Mouse (Mus musculus) Patski (cell line): ENCODE measurements around the gene 4933416C03Rik. TPM values are rescaled to one million over a fixed set of nuclear protein-coding genes. Genes with fewer than 3 reads are reported as not detected.

Experiments used
- ATAC-seq: fragments of 100-300 bp; one replicate; pipeline ENCODE4 v1.8.0; 2021
- CTCF ChIA-PET: fragments of 350-600 bp; sonication (Branson Sonifier 250); formaldehyde crosslinking; loops from one replicate; lab custom pipeline; 2022; ENCODE audit warnings: inconsistent platforms; lab: Charles Lee
- POLR2A ChIA-PET: fragments of 350-600 bp; sonication (Branson Sonifier 250); formaldehyde crosslinking; loops from one replicate; lab custom pipeline; 2022; ENCODE audit warnings: antibody characterized with exemption, inconsistent platforms; lab: Charles Lee
- DNase-seq: peaks from one replicate; pipeline ENCODE4 v3.0.0-alpha.2; 2011; ENCODE audit warnings: low read depth, low spot score
- H3K27me3 ChIP-seq: fragments of 371-371 bp; one replicate; pipeline ENCODE4 v1.5.1; 2021
- CTCF ChIP-seq: fragments of 100-300 bp; IDR thresholded peaks from one replicate; pipeline ENCODE4 v1.5.1; 2021
- in situ Hi-C: fragments of 300-500 bp; cut with MboI; formaldehyde crosslinking; loops from 3 replicates; pipeline ENCODE4 v1.11.1; 2018; ENCODE audit warnings: low pct_unique_long_range_greater_than_20kb, mixed read lengths
- polyA plus RNA-seq: library from polyadenylated mRNA; unstranded; gene quantifications from one replicate; pipeline ENCODE4 v1.2.3, GENCODE M21; 2021

Gene 4933416C03Rik
- polyA plus RNA-seq, 1 experiment from 2014 or later: not detected

GRCm38 (mm10) chr10:116079396-116079795 lies 34.3 kb downstream of the 4933416C03Rik start:
- in situ Hi-C loops: loop anchor here (25.0 kb wide), 1 partner anchor 233 kb away; no protein-coding TSS in a partner anchor
- ChIA-PET CTCF (no interaction called here), POLR2A (no interaction called here)

GRCm38 (mm10) chr10:116078636-116079035 lies 35.1 kb downstream of the 4933416C03Rik start:
- no peak for ATAC-seq
- DNase-seq: no peak
- ChIA-PET POLR2A (no interaction called here), CTCF (no interaction called here)
- in situ Hi-C loops: loop anchor here (25.0 kb wide), 1 partner anchor 234 kb away; no protein-coding TSS in a partner anchor
- peaks cover 14% of the 10 kb centered on the region for H3K27me3 ChIP-seq
- TF ChIP-seq CTCF: no peak

More at GRCm38 (mm10) chr10:116079396-116079795, 34.3 kb downstream of the 4933416C03Rik start:
- TF ChIP-seq CTCF: no peak
- DNase-seq: no peak
- ATAC-seq: no peak
- peaks cover 9% of the 10 kb centered on the region for H3K27me3 ChIP-seq

DNA sequence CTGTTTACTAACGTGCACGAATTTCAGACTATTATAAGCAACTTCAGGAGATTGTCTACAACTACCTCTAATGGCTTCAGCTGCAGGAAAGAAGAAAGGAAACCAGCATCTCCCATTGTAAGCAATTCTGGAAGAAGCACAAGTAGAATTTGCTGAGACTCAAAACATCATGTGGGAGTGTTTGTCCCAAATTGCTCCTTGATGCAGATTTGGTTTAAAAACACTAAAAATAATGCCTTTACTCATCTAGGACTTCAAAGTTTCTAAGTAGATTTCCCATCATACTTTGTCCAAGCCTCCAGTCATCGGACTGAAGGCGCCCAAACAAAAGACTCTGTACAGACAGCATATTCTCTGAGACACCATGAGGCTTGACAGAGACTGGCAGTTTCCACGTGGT lies 37.8 kb downstream of the 4933416C03Rik start:
- TF ChIP-seq CTCF: no peak
- peaks cover 21% of the 10 kb centered on the region for H3K27me3 ChIP-seq
- no peak for ATAC-seq
- no peak for DNase-seq
- in situ Hi-C loops: loop anchor here (25.0 kb wide), 1 partner anchor 236 kb away; no protein-coding TSS in a partner anchor
- CTCF ChIA-PET: no interaction called here
- POLR2A ChIA-PET: no interaction called here

Other genes starting within 250 kb of the 4933416C03Rik start
- 0.32 TPM for gene Ptprr, start 95.7 kb downstream of the 4933416C03Rik start, polyA plus RNA-seq
- gene Ptprb, start 161.6 kb upstream of the 4933416C03Rik start, polyA plus RNA-seq: 0.51 TPM